Mouse (Mus musculus): ENCODE measurements around the gene Musk.
"Not testable (repeated sequence)": the region's sequence is repeated elsewhere in the genome, so short reads cannot be mapped to it uniquely, and the experiment has no call there.

Gene Musk

DNA sequence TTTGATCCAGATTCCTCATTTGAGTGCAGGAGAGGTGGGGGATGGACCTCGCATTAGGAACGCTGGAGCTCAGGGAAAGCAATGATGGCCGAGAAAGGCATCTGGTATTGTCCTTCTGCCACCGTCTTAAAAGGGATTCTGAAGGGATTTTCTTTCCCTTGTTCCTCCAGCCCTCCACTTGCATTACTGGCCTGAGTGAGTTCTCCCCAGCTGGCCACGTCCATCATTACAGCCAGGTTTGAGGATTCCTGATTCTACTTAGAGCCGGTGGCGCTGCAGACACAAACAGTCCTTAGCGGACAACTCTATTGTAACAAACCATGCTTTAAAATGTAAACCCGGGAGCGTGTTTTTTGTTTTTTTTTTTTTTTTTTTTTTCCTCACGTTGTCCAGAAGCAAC lies at the start of gene Musk:
Musk (plus strand) TSS at position 274 of the 400 bp plus-strand sequence.
- DNase-seq (ENCODE audit: low spot score): no peak

DNA sequence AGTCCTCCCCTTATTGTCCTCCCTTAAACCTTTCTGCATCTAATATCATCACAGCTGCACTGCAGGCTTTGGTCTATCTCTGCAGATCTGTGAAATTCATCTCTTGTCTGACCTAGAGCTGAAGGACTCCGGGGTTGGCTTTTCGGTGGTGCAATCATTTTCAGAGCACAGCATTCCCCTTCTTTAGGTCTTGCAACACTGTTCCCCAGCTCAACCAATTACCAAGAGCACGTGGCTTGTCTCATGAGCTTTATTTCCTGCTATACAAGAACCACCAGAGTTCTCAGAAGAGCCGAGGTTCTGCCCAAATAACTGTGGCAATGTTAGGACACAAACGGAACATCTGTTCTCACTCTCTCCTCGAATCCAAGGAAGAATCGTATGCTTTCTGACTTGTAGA lies 45.3 kb upstream of the Musk start:
- DNase-seq (ENCODE audit: low spot score): no peak

DNA sequence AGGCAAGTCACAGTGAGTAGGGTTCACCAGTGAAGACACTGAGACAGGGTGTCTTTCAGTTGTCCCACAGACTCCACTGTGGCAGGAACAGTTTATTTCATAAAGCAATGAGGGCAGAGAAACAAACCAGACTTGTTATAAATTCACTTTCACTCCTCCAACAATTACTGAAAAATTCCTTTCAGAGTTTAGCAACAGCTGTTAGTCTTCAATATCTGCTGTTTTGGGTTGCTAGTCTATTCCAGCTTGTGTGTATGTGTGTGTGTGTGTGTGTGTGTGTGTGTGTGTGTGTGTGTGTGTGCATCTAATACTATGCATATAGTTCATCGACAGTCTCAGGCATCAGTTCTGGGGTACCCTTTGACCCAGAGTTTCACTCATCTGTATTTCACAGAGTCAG lies 40.2 kb upstream of the Musk start:
- no peak for DNase-seq (ENCODE audit: low spot score)

DNA sequence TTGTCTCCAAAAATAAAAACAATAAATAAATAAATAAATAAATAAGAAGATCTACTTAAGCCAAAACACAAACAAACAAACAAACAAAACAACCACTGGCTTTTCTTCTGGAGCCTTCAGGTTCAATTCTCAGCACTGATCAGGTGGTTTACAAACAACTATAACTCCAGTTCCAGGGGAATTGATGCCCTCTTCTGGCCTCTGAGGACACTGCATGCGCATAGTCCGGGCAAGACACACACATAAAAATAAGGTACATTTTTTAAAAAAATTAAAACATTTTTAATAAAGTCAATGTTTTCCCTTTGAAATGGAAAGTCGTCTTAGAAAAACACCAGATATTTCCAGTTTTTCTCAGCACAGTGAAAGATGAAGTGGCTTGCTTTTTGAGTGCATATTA lies 33.4 kb upstream of the Musk start:
- no peak for DNase-seq (ENCODE audit: low spot score)

DNA sequence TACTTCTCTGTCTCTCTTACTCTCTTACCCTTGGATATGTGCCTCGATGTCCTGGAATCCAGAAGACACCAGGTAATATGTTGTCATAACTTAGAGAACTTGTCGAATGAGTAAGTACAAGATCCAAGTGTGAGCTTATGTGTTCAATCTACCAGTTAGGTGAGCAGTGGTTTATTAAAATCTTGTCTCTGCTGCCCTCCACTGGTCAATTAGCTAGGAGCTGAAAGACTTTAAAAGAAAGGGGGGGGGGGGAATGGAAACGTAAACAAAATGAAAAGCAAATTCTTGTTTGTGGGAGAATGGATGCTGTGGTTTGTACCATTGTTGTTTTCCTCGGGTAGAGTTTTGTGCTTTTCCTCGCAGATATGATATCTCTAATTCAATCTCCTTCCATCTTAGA lies 32.4 kb upstream of the Musk start:
- DNase-seq (ENCODE audit: low spot score): no peak

DNA sequence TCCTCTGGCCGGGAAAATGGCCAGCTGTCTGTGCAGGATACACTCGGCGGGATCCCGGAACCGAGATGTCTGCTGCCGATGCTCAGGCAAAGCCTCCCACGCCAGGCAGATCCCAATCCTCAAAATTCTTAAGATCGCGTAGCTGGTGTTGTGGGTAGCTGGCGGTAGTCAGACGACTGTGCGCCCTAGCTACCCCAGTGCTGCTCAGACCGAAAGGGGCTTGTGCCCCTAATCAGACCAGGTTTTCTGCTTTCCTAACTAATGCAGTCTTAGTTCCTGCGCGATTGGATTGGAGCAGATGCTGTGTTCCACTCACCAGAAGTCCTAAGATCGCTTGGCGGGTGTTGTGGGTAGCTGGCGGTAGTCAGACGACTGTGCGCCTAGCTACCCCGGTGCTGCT lies 25.0 kb upstream of the Musk start:
- DNase-seq (ENCODE audit: low spot score): not testable (repeated sequence)

DNA sequence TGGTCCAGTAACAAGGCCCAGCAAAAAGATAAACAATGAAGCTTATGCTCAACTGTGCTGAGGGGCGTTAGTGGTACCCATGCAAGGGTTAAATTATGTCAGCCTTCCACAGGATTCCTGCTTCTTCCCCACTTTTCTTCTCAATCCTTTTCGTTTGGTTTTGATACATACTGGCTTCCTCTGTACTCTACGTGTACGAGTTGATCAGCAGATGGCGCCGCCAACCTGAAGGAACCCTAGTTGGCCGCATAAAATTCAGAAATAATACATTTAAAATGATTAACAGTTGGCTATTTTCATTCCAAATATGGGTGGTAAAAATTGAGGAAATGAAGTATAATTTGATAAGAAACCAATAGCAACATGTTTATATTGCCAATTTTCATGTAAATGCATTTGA lies 19.5 kb upstream of the Musk start:
- DNase-seq (ENCODE audit: low spot score): no peak

DNA sequence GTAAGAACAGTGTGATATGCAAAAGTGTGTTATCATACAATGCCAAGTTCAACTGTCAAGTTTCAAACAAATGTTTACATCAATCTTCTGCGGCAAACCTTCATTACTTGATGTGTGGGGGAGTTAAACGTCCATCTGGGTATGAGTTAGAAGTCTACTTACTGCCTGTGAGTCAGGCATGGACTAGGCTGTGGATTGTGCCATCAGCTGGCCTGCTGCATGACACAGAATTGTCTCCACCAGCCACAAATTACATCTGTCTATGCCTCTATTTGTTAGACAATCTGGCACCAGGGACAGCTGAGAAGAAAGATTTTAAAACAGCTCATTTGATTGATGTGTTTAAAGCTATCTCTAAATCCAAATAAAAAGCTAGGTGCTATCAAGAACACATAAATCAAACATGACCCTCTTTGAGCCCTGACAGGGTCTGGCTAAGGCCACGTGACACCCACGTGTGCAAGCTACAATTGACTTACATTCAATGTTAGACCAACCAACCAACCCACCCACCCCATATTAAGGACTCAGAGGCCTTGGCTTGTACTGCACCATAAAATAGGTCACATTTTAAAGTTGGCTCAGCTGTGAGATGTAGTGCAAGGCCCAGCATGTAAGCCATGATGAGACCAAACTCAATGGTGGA lies 16.7 kb upstream of the Musk start:
- DNase-seq (ENCODE audit: low spot score): no peak

DNA sequence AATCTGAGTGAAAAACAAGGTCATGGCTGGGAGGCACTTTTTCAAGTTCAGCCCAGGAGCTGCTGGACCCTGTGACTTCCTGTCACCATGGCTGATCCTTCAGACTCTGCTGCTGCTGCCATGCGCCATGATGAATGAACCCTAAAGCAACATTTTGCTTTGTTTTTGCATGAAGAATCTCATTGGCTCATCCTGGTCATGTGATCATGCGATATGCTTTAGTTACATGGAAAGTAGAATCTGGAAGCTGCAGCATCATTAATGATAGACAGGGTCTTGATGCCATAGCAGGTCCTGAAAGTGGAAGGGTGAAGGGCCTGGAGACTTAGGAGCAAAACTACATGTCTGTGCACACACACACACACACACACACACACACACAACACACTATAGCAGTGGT lies 15.8 kb upstream of the Musk start:
- no peak for DNase-seq (ENCODE audit: low spot score)

DNA sequence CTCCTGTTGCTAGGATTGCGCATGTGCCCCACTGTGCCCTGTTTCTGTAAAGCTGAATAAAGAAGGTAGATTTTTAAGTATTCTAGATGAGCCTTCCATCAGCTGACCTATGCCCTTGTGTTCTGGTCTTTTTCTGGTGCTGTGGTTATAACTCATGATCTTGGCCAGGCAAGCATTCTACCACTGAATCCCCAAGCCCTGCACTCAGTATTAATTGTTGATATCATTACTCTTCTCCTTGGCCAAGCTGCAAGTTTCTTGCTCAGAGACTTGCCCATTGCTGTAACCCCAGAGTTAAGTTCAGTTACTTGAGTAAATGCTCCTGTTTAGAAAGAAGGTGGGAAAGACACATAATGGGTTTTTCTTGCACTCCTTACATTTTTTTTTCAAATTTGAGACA lies 14.8 kb upstream of the Musk start:
- no peak for DNase-seq (ENCODE audit: low spot score)

DNA sequence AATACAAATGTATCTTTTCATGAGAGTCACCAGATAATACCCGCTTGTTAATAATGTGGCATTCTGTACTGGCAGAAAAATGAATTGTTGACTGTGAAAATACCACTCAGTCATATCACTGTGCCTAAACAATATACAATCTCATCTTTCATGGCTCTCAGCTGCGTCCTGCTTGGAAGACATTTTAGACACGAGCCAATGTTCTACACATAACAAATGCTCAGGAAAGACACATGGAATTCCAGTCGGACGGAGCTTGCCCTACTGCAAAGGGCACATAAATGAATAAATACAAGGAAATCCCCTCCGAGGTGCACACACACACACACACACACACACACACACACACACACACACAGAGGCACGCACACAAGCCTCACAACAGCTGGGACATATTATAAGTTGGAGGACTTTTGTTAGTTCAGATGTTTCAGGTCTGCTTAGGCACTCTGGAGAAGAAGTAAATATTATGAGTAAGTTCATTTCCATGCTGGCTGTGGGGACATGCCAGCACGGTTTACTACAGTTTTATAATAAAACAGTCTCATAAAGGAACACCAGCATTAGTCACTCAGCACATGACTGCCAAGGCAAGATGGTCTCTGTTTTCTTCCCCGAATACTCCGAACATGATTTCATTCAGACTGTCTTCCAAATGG lies 14.1 kb upstream of the Musk start:
- DNase-seq (ENCODE audit: low spot score): no peak

DNA sequence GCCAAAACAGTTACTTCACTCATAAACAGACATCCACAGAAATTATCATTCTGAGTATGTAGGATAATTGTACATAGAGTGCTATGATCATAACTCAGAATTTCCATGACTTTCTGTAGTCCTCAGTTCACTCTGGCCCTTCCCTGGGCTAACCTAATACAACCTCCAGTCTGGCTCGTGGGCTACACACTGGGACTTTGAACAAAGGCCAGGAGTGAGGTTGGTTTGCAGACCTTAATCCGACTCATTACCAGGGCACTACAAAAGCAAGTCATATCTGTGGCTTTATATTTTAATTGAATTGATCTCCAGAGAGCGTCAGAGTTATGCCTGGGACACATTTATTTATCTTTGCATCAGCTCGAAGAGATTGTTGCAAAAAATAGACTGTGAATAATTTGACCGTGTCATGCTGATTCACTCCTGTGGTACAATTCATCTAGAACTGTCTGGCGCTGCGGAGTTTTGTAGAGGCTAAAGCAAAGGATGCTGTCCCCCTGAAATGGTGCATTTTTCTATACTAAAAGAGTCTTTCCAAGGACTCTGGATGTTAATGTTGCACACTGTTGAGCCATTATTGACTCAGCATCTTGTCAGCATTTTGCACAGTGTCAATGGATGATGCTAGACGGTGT lies 10.4 kb upstream of the Musk start:
- DNase-seq (ENCODE audit: low spot score): no peak

DNA sequence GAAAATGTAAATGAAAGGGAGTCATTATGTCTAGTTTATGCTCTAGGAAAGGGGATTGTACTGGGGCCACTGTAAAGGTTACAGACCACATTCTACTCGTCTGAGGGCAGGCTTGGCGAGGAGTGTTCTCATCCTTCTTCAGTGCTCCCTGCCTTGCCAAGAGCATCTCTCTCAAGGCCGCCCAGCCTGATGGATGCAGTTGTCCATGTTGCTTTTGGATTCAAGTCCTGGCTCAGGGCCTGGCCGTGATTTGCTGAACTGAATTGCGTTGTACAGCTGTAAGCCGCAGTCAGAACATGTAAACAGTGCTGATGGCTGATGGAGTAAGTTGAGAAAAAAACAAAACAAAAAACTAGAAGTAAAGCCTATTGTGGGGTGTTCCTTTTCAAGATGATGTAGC lies 7.4 kb upstream of the Musk start:
- no peak for DNase-seq (ENCODE audit: low spot score)

DNA sequence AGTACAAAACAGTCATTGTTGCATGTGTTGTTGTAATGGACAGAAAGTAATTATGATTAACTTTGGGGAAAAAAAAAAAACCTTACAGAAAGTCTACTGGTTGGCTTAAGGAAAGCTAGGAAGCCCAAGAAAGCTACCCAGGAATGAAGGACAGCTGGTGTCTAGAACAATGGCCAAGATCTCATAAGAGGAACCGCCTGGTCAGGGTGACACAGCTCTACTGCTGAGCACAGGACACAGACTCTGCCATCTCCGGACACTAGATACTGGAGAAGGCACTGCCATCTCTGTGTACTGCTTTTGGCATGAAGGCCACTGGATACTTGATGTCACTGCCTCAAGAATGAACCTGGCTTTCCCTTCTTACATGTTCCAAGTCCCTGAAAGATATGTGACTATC lies 5.6 kb upstream of the Musk start:
- no peak for DNase-seq (ENCODE audit: low spot score)

DNA sequence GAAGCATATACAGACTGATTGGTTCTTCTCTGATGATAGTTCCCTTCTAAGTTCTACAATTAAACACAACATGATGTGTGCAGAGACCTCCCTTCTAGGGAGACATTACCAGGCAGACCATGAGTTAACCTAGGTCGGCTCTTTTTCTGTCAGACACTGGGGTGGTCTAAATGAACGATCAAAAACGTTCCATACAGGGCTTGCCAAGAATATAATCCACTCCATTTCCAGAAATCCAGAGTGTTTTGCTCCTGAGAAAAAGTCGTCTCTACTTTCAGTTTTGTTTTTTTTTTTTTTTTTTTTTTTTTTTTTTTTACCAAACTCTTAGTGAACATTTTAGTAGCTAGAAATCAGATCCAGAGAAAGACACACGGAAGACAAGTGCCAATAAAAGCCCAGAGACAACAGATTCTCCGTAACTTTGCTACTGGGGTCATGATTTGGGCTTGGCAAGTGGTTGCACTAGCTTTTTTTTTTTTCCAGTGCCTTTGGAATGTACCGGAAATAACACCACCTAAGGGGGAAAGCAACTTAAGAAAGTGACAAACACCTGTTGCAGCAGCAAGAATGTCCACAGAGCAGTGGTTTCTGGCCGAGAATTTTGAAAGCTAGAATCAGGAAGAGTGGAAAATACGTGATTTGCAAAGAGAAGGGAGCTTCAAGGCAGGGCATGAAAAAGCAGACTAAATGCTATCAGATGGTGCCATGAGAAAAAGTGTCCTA lies 769 bp downstream of the Musk start:
- DNase-seq (ENCODE audit: low spot score): no peak

DNA sequence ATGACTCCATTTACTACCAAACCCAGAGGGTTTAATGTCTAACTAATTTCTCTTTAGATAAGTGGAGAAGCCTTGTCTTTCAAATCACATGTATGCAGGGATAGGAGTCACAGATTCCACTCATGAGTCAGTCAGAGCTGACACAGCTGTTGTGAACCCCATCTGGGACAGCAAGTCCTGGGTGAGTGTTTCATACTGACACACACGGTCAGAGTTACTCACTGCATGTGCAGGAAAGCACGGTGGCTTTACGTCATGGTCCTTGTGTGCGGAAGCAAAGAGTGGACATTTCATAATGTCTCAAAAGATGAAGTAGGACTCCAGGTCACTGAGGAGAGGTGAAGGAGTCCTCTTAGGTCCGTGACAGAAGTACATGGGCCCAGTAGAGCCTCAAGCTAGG lies 3.0 kb downstream of the Musk start:
- no peak for DNase-seq (ENCODE audit: low spot score)

DNA sequence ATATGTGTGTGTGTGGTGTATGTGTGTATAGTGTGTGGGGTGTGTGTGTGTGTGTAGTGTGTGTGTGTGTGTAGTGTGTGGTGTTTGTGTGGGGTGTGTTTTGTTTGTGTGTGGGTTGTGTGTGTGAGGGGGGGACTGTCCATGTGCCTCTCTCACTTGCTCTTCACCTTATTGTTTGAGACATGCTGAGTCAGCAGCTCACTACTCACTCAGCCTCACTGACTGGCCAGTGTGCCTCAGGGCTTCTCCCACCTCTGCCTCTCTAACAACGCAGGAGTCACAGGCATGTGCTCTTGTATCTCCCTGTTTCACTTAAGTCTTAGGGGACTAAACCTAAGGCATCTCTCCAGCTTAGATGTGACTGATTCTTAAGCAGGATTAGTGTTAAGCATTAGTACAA lies 6.1 kb downstream of the Musk start:
- no peak for DNase-seq (ENCODE audit: low spot score)

DNA sequence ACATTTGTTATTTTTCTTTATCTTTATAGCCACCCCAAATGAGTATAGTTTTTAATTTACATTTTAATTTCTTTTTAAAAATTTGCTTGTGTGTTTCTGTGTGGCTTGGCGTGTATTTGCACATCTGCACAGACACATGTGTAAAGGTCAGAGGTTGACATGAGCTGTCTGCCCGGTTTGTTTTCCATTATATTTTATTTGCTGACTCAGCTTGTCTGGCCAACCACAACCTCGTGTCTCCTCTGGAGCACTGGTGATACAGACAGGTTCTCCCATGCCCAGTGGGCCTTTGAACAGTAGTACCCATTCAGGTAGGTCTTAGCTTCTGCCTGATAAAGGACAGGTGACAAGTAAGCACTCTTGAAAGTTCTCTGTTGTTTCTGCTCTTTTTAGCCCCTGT lies 7.3 kb downstream of the Musk start:
- DNase-seq (ENCODE audit: low spot score): no peak

DNA sequence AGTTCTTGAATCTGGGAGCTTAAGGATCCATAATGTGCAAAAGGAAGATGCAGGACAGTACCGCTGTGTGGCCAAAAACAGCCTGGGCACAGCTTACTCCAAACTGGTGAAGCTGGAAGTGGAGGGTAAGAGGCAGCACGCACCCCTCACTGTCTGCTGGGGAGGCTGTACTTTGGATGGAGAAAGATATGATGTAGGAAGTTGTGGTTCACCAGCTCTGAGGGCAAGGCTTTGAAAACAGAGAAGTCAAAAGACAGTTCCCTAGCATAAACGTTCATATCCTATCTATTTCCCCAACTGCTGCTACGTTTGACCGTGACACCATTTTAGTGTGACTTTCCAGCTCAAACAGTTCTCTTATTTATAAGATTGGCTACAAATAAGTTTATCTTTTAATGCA lies 18.1 kb downstream of the Musk start:
- no peak for DNase-seq (ENCODE audit: low spot score)

DNA sequence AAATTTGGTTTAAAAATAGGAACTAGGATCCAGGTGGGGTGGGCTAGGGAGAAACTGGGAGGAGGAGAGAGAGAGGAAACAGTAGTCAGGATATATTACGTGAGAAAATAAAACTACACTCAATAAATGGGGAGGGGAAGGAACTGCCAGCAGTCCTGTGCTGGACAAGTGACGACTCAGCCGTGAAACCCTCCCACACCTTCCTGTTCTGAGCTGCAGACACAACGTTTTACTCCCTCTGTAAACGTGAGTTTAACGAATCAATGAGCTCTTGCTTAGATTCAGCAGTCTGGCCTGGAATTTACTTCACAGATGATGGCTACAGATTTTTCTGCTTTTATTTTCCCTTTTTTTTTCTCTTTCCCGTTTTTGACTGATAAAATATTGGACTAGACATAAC lies 18.8 kb downstream of the Musk start:
- no peak for DNase-seq (ENCODE audit: low spot score)

DNA sequence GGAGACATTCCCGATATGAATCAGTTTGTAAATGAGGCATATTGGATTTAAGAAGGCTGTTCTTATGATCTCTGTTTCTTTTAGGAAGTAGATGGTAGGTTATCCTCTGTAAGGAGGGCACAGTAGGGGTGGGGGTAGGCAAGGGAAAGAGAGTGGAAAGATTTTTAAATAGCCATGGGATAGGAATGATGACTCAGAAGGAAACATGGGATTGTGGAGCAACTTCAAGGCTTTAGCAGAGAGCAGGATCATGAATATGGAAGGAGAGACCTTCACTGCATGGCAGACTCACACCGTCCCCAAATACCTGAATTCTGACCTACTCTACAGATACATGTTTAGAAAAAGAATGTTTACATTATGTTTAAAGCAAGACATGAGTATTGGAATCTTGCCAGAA lies 21.7 kb downstream of the Musk start:
- DNase-seq (ENCODE audit: low spot score): no peak

DNA sequence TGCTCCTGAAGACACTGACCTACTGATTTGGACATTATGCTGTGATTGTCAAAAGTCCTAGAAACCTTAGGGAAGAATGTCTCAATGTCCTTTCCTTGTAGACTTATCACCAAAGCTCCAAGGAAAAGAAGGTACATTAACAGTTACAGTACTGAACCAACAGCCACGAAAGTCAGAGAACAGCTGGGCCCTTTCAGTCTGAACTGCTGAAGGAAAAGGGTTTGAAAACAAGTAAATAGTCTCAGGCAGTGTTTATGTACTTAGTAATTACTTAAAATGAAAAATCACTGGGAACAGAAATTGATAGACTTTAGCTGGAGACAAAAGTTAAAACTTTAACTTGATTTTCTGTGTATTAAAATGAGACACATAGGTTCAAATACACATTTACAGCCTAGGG lies 27.6 kb downstream of the Musk start:
- DNase-seq (ENCODE audit: low spot score): no peak

DNA sequence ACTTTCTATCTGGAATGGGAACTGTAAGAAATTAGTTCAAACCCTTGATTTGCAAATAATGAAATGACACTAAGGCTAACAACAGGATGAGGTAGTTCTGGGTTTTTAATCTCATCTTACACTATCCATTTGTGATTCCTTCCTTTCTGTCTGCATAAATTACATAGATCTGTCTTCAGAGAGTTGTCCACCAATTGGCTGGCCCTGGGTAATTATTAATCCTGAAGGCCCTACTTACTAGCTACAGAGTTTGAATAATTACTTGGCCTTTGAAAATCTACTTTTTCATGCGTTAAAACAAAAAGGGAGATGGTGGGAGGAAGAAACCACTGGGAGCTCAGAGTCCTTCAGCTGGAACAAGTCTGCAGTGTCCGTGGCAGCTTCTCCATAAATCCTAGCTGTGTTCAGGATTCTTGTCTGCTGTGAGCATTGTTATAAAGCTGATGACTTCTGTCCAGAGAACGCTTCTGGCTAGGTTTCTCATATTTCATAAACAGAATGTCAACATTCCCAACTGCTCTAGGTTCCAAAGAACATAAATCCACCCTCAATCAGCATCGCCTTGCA lies 29.3 kb downstream of the Musk start:
- no peak for DNase-seq (ENCODE audit: low spot score)

All from left cerebral cortex, adult 11 months (tissue).